Mouse (Mus musculus): ENCODE data around the gene Mmgt2.

Gene Mmgt2

DNA sequence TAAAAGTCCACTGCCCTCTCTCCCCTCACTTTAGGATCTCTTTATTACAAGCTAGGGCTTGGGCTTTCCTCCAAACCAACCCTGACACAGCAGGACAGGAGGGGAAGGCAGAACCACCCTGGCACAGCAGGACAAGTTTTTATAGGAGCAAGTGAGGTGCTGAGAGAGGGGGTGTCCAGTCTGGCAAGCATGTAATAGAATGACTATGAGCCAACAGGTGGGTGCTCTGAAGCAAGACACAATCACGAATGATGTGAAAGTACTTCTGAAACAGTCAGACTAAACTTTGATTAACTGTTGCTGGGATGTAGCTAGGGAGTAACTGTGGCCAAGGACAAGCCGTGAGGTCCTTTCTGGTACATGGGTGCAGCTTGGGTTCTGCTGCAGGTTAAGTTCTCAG, 57.7 kb downstream of the Mmgt2 start:
- no peak for DNase-seq (ENCODE audit: low spot score)

GRCm38 (mm10) chr11:62708252-62708651, 59.8 kb downstream of the Mmgt2 start:
- DNase-seq (ENCODE audit: low spot score), result no peak

DNA sequence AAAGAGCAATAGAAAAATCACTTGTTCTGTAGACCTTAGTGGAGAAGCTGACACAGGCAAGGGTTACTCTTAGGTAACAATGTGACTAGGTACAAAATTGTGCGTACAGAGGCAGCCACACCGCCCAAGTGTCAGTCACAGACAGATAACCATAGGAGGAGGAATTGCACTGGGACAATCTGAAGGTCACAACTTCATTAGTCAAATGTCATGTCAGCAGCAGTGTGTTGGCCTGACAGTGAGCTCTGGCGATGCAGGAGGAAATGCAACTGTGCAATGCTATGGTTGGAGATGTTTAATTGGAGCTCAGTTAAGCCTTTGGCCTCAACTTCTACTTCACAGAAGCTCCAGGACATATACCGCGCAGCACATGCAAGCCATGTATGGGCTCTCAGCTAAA, 62.2 kb downstream of the Mmgt2 start:
- no peak for DNase-seq (ENCODE audit: low spot score)

Data from lung, postnatal 25 days (tissue).